Mouse (Mus musculus) kidney, adult 2 months (tissue): ENCODE results near the gene Hdac10.

Source experiments
- CTCF ChIP-seq: fragments of 200-500 bp; conservative IDR thresholded peaks from 2 replicates; pipeline ENCODE4 v1.5.1; 2011; ENCODE audit warnings: low read depth, mild to moderate bottlenecking, control low read depth, low read length, moderate library complexity, mixed read lengths; ENCODE audit not compliant: insufficient read depth, insufficient read length
- POLR2A ChIP-seq: fragments of 200-500 bp; IDR thresholded peaks from one replicate; pipeline ENCODE4 v1.6.1; 2011; ENCODE audit warnings: low read depth, low read length, control low read depth

GRCm38 (mm10) chr15:89128382-89129350 lies at the start of gene Hdac10:
- TF ChIP-seq POLR2A (peak; percentile 34), CTCF (peak; percentile 93)
